Mouse (Mus musculus): Measurements from ENCODE around the gene Gnpnat1. TPM values are rescaled to one million over a fixed set of nuclear protein-coding genes. Genes with fewer than 3 reads are reported as not detected.

Gnpnat1 gene
- polyA plus RNA-seq (2014; fragmentation: Illumina TruSeq; extraction: RNeasy Lipid Tissue Mini Kit (QIAGEN cat#74804); ENCODE audit: low read depth, low replicate concordance) = 547 TPM

DNA sequence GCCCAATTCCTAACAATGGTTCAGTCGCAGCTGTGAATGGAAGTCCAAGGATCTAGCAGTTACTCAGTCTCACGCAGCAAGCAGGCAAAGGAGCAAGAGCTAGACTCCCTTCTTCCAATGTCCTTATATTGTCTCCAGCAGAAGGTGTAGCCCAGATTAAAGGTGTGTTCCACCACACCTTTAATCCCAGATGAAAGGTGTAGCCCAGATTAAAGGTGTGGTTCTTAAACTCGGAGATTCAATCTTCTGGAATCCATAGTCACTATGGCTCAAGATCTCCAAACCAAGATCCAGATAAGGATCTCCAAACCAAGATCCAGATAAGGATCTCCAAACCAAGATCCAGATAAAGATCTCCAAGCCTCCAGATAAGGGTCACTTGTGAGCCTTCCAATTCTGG lies at the start of gene Gnpnat1:
Gene Gnpnat1 (minus strand): TSS at position 101 of the 400 bp plus-strand sequence.

DNA sequence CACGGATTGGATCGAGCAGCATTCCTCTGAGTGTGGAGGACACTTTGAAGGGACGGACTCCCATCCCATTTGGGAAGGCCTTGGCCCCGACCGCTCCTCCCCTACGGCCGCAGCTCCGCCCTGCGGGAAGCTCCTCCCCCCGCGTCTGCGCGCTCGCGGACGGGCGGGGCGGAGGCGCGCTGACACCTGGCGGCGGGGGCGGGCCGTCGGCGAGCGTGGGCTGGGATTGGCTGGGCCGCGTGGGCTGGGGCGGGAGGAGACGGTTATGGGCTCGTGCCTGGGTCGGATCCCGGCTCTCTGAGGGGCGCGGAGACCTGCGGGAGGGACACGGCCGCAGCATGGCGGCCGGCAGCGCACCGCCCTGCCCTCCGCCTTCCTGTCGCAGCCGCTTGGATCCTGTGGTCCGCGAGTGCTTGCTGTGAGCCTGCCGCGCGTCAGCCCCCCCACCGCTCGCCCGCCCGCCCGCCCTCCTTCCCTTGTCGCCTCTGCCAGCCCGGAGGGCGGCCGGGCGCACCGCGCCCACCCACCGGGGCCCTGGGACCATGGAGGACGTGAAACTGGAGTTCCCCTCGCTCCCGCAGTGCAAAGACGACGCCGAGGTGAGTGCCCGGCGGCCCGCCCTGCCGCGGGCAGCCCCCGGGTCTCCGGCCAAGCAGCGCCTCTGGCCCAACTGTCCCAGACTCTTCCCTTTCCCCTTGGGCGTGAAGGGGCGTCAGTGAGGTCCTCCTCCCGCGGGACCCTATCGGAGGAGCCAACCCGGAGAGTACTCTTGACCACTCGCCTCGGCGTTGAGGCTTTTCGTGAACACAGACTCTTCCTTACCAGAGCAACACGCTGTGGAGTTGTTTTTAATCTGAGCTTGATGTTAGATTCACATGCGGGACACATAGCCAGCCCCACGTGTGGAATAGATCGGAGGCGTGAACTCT lies 53.5 kb downstream of the Gnpnat1 start, which contains the start of gene Styx:
Gene Styx (plus strand): TSS at position 163 of the 929 bp plus-strand sequence.

DNA sequence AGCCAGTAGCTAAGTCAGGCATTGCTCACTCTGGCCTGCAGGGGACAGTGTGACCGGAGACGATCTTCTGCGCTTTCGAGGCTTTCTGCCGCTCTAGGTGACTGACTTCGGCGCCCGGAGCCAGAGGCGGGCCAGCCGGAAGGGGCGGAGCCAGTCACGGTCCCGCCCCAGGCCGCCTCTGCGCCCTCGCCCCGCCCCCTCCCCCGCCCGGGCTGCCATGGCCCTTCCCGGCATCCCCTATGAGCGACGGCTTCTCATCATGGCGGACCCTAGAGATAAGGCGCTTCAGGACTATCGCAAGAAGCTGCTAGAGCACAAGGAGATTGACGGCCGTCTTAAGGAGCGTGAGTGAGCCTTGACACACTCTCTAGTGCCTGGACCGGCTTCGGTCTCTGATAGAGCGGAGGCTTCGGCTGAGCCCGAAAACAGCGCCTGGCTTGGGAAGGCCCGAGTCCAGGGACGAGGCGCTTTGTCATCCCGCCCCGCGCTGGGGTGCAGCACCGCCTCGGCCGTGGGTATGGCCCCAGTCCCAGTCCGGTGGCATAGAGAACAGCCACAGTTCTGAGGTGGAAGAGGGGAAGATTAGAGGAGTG lies 75.0 kb downstream of the Gnpnat1 start, which contains the start of gene Psmc6:
Gene Psmc6 (plus strand): TSS at position 200 of the 593 bp plus-strand sequence.

Other genes starting within 250 kb of the Gnpnat1 start
- gene Gpr137c, start 185.2 kb downstream of the Gnpnat1 start, polyA plus RNA-seq (2014; fragmentation: Illumina TruSeq; extraction: RNeasy Lipid Tissue Mini Kit (QIAGEN cat#74804); ENCODE audit: low read depth, low replicate concordance) = 2.0 TPM
- 66.5 TPM for gene Txndc16, start 184.6 kb downstream of the Gnpnat1 start, polyA plus RNA-seq (2014; fragmentation: Illumina TruSeq; extraction: RNeasy Lipid Tissue Mini Kit (QIAGEN cat#74804); ENCODE audit: low read depth, low replicate concordance)
- 126 TPM for gene Ero1l, start 86.1 kb downstream of the Gnpnat1 start, polyA plus RNA-seq (2014; fragmentation: Illumina TruSeq; extraction: RNeasy Lipid Tissue Mini Kit (QIAGEN cat#74804); ENCODE audit: low read depth, low replicate concordance)
- 574 TPM for gene Psmc6, start 75.1 kb downstream of the Gnpnat1 start, polyA plus RNA-seq (2014; fragmentation: Illumina TruSeq; extraction: RNeasy Lipid Tissue Mini Kit (QIAGEN cat#74804); ENCODE audit: low read depth, low replicate concordance)
- gene Styx, start 53.8 kb downstream of the Gnpnat1 start, polyA plus RNA-seq (2014; fragmentation: Illumina TruSeq; extraction: RNeasy Lipid Tissue Mini Kit (QIAGEN cat#74804); ENCODE audit: low read depth, low replicate concordance) = 105 TPM
- 110 TPM for gene Fermt2, start 125.2 kb upstream of the Gnpnat1 start, polyA plus RNA-seq (2014; fragmentation: Illumina TruSeq; extraction: RNeasy Lipid Tissue Mini Kit (QIAGEN cat#74804); ENCODE audit: low read depth, low replicate concordance)